Mouse (Mus musculus) ES-E14 (cell line): ENCODE measurements around the gene Pifo. TPM values are rescaled to one million over a fixed set of nuclear protein-coding genes. Genes with fewer than 3 reads are reported as not detected.
"Not testable (repeated sequence)": the region's sequence is repeated elsewhere in the genome, so short reads cannot be mapped to it uniquely, and the experiment has no call there.

Experiments
- DNase-seq: peaks from one replicate; pipeline ENCODE4 v3.0.0-alpha.2; 2013; ENCODE audit warnings: low read depth, low spot score
- H3K27ac ChIP-seq: 2 replicates; pipeline ENCODE4 v1.5.1; 2012; ENCODE audit warnings: low read depth, mild to moderate bottlenecking, low read length, moderate library complexity, mixed read lengths; ENCODE audit not compliant: poor library complexity, insufficient read depth, severe bottlenecking
- H3K36me3 ChIP-seq: 2 replicates; pipeline ENCODE4 v1.6.1; 2012; ENCODE audit warnings: mild to moderate bottlenecking, low read length, moderate library complexity, mixed read lengths; ENCODE audit not compliant: control insufficient read depth, poor library complexity, insufficient read depth, severe bottlenecking
- H3K4me1 ChIP-seq, 2 experiments: fragments of 150-350 bp in 1 of 2; sonication (generic) in 1 of 2; 2 replicates each; pipeline ENCODE4 v1.6.1; 2012; ENCODE audit warnings: low read length in 2 of 2, mild to moderate bottlenecking in 1 of 2, mixed read lengths in 1 of 2; ENCODE audit not compliant: control insufficient read depth in 2 of 2, insufficient read depth in 2 of 2, poor library complexity in 1 of 2
- H3K4me3 ChIP-seq, 2 experiments: fragments of 150-350 bp in 1 of 2; sonication (generic) in 1 of 2; 2 replicates each; pipeline ENCODE4 v1.5.1; 2012; ENCODE audit warnings: low read length in 2 of 2, low read depth in 1 of 2, mild to moderate bottlenecking in 1 of 2, mixed read lengths in 1 of 2; ENCODE audit not compliant: insufficient read depth in 1 of 2, poor library complexity in 1 of 2, severe bottlenecking in 1 of 2
- H3K9ac ChIP-seq: 2 replicates; pipeline ENCODE4 v1.6.1; 2012; ENCODE audit warnings: low read depth, mild to moderate bottlenecking, low read length, mixed read lengths; ENCODE audit not compliant: poor library complexity, insufficient read depth, severe bottlenecking
- H3K9me3 ChIP-seq: fragments of 150-350 bp; sonication (generic); 2 replicates; pipeline ENCODE4 v1.6.1; 2012; ENCODE audit warnings: low read depth, mild to moderate bottlenecking, low read length; ENCODE audit not compliant: control insufficient read depth, insufficient read depth
- CHD2 ChIP-seq: IDR thresholded peaks from 2 replicates; pipeline ENCODE4 v1.6.1; 2014; ENCODE audit warnings: mild to moderate bottlenecking, low read depth, low read length, inconsistent platforms
- HCFC1 ChIP-seq: IDR thresholded peaks from 2 replicates; pipeline ENCODE4 v1.6.1; 2012; ENCODE audit warnings: low read length, inconsistent platforms, borderline replicate concordance; ENCODE audit not compliant: insufficient read depth
- MAFK ChIP-seq: IDR thresholded peaks from 2 replicates; pipeline ENCODE4 v1.6.1; 2014; ENCODE audit warnings: mild to moderate bottlenecking, low read depth, low read length, inconsistent platforms; ENCODE audit not compliant: insufficient read depth
- ZC3H11A ChIP-seq: IDR thresholded peaks from 2 replicates; pipeline ENCODE4 v1.6.1; 2012; ENCODE audit warnings: low read depth, mild to moderate bottlenecking, inconsistent platforms, low read length, borderline replicate concordance
- ZNF384 ChIP-seq: IDR thresholded peaks from 2 replicates; pipeline ENCODE4 v1.6.1; 2012; ENCODE audit warnings: low read depth, low read length, inconsistent platforms
- in situ Hi-C, 2 experiments: fragments of 600-800 bp; cut with MboI; formaldehyde crosslinking; loops; one replicate each; pipeline ENCODE4 v1.15.1; 2025; ENCODE audit warnings: low sequenced_read_pairs in 2 of 2, inconsistent platforms in 1 of 2; ENCODE audit not compliant: unreplicated experiment in 2 of 2
- total RNA-seq: library from RNA; depleted of rRNA; stranded (reverse); fragments of 300-350 nt; gene quantifications from 2 replicates; pipeline ENCODE4 v1.2.3, GENCODE M21; 2012

Gene Pifo
- total RNA-seq, 1 experiment: 0.80 TPM

DNA sequence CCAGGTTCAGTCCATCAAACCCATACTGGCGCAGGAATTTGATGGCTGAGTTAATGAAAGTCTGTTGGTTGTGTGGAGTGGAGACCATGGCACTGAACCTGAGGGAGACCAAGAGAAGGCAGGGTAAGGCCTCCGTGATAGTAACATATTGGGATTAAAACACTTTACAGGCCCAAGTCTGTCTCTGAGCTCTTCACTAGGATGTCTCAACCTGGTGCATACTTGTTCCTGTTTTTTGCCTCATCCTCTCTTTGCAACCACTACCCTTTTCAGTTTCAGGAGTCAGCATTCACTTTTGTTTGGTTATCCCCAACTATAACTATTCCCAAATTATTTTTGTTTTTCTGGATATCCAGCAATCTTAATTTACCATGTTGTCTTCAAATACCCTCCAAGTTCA, 9.7 kb upstream of the Pifo start:
- no peak overlapping the region for H3K9ac ChIP-seq
- H3K27ac ChIP-seq: no peak overlapping the region
- H3K4me1 ChIP-seq: no peaks in the 10 kb centered on the region
- TF ChIP-seq HCFC1: no peak
- H3K36me3 ChIP-seq: no peaks in the 10 kb centered on the region
- no peak overlapping the region for H3K4me3 ChIP-seq
- no peak for DNase-seq
- in situ Hi-C loops: no loop called here
- no peaks in the 10 kb centered on the region for H3K9me3 ChIP-seq

DNA sequence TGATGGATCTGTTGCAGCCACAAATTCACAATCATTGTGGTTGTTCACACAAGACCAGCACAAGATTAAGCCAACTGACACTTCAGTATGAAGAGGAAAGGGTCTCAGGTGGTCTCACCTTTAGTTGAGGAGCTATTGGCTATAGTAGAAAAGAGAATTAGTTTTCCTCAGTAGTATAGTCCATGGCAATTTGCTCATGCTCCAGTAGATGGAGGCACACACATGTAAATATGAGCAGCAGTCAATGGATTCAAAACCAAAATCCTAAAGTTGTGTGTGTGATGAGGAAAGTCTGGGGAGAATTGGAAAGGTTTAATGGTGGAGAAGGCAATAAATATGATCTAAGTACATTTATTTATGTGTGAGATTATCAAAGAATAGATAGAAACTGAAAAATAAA, 7.4 kb upstream of the Pifo start:
- in situ Hi-C loops: no loop called here
- no peaks in the 10 kb centered on the region for H3K36me3 ChIP-seq
- H3K9me3 ChIP-seq: no peaks in the 10 kb centered on the region
- no peak overlapping the region for H3K4me3 ChIP-seq
- no peaks in the 10 kb centered on the region for H3K4me1 ChIP-seq
- DNase-seq: no peak
- no peak for TF ChIP-seq HCFC1
- TF ChIP-seq ZNF384: no peak
- no peak for TF ChIP-seq MAFK
- no peak for TF ChIP-seq CHD2
- TF ChIP-seq ZC3H11A: no peak
- H3K9ac ChIP-seq: no peak overlapping the region
- H3K27ac ChIP-seq: no peak overlapping the region

DNA sequence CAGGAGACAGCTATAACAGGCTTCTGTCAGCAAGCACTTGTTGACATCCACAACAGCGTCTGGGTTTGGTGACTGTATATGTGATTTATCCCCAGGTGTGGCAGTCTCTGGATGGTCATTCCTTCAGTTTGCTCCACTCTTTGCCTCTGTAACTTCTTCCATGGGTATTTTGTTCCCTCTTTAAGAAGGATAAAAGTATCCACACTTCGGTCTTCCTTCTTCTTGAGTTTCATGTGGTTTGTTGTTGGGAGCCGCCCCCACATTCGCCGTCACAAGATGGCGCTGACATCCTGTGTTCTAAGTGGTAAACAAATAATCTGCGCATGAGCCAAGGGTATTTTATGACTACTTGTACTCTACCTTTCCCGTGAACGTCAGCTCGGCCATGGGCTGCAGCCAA, 11.1 kb downstream of the Pifo start:
- H3K9ac ChIP-seq, H3K9me3 ChIP-seq, H3K27ac ChIP-seq, H3K4me3 ChIP-seq, H3K36me3 ChIP-seq, in situ Hi-C loops, H3K4me1 ChIP-seq, DNase-seq: not testable (repeated sequence)

DNA sequence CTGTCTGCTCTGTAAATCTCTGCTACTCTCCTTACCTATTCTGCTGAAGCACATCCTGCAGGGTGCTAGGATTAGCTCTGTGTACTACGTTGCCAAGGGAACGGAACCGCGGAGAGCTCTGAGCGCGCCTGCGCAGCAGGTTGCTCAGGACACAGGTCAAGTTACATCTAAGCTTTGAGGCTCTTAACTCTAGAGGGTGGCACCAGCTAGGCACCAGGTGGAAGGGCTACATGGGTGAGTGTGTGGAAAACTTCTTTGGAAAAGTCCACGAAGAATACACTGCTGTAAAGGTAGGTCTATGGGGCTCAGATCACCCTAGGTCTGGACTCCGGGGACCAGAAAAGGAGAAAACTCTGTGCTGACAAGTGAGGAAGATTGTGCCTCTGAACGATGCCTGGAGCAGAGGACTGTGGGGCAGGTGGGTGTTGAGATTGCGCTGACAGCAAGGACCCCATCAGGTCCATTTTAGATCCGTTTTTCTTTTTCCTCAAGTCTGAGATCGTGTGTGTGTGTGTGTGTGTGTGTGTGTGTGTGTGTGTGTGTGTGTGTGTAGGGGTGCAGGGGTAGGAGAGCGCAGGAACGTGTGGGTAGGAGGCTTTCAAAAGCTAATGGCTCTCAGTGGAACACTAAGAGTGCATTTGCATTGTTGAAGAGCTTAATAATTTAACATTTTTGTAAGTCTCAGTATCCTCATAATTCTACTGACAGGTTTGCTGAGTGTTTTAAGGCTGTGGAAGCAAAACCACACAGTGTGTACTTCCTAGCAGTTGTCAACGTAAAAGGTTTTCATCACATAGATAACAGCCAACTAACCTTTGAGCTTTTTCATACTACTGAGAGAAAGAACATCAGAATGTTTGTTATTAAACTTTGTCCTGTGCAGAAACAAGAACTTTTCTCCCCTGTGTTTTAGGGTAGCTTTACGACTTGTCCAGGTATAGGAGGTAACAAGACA, 12.8 kb downstream of the Pifo start:
- Histone ChIP-seq H3K9me3 (no peaks in the 10 kb centered on the region), H3K27ac (no peak overlapping the region), H3K4me3 (peak overlapping the region; percentile 5 to 22; a peak in 1 of 4 replicates), H3K4me1 (peaks cover 0 to 7% of the 10 kb centered on the region in 2 experiments; a peak in 2 of 4 replicates), H3K9ac (no peak overlapping the region; the same call in 1 of the 2 replicates), H3K36me3 (no peaks in the 10 kb centered on the region)
- DNase-seq: peak; percentile 74
- in situ Hi-C loops: no loop called here
- TF ChIP-seq HCFC1: no peak
- TF ChIP-seq ZC3H11A: no peak
- TF ChIP-seq MAFK: no peak
- TF ChIP-seq ZNF384: no peak
- no peak for TF ChIP-seq CHD2
